Mouse (Mus musculus): ENCODE measurements at regions not wholly inside any gene's neighbourhood (a gene's known extent, or its start where the extent isn't known, plus 50 kb on each side); places are given as distances from the start of the nearest gene placed in this dataset.

DNA sequence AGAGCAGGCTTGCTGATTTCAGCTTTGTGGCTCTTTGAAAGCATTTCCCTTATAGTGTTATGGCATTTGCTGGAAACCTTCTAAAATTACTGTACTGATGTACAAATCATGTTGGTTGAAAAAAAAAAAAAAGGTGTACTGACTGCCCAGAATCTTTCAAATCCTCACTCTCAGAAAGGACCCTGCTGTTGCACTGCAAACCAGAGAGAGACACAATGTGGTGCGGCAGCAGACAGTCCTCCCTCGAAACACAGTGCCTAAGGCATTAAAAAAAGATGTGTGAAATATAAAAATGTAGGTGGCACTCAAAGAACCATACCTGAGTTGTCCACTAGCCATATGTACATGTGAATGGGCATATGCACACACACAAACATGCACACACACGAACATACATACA, 128.3 kb downstream of the Actr3 start:
- Histone ChIP-seq H3K4me1 (ENCODE audit: insufficient read depth, low read length) (no peaks in the 10 kb centered on the region), H3K27ac (ENCODE audit: low read depth, low read length) (no peak overlapping the region), H3K9me3 (ENCODE audit: low read length) (no peaks in the 10 kb centered on the region), H3K4me3 (ENCODE audit: low read depth, low read length) (no peak overlapping the region), H3K27me3 (ENCODE audit: insufficient read depth, low read length) (no peaks in the 10 kb centered on the region), H3K4me2 (ENCODE audit: low read depth, low read length, poor library complexity, severe bottlenecking) (no peak overlapping the region), H3K9ac (replicated peaks; ENCODE audit: low read length, poor library complexity, severe bottlenecking) (no peak overlapping the region), H3K36me3 (ENCODE audit: insufficient read depth, low read length) (no peaks in the 10 kb centered on the region)
- TF ChIP-seq CTCF (IDR thresholded peaks at IDR 0.05) = no peak
- ATAC-seq (ENCODE audit: low FRiP score) = no peak
- DNase-seq (ENCODE audit: low spot score) = no peak
- WGBS = 74% methylated on average over 3 of the region's 3 CpGs

DNA sequence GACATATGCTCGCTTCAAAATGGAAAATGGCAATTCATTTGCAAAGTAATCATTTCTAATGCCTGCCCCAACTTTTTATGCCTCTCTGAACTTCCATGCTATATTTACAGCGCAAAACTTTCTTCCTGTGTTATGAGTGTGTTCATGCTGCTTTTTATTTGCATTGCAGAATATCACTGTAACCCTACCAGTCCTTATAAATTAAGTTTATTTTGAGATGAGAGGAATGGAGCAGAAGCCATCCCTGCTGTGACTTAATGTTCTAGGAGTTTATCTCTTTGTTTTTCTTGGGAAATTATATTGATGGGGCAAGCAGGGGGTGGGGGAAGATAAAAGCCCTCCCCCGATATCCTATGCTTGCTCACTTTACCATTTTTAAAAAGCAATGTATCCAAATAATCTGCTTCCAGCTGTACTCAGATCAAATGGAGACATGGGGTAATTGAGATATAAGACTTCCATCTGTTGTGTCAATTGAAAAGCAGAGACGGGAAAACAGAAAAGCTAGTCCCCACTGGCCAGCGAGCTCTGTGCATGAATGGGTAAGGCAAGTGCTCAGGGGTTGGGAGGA, 136.9 kb downstream of the Actr3 start:
- Histone ChIP-seq H3K9me3 (ENCODE audit: low read length) (no peaks in the 10 kb centered on the region), H3K27ac (ENCODE audit: low read depth, low read length) (no peak overlapping the region), H3K9ac (replicated peaks; ENCODE audit: low read length, poor library complexity, severe bottlenecking) (no peak overlapping the region), H3K4me2 (ENCODE audit: low read depth, low read length, poor library complexity, severe bottlenecking) (no peak overlapping the region), H3K4me3 (ENCODE audit: low read depth, low read length) (no peak overlapping the region), H3K4me1 (ENCODE audit: insufficient read depth, low read length) (no peaks in the 10 kb centered on the region), H3K36me3 (ENCODE audit: insufficient read depth, low read length) (no peaks in the 10 kb centered on the region), H3K27me3 (ENCODE audit: insufficient read depth, low read length) (no peaks in the 10 kb centered on the region)
- DNase-seq (ENCODE audit: low spot score) (no peak), ATAC-seq (ENCODE audit: low FRiP score) (no peak)
- 80% methylated on average over 5 of the region's 5 CpGs for WGBS
- no peak for TF ChIP-seq CTCF (IDR thresholded peaks at IDR 0.05)

DNA sequence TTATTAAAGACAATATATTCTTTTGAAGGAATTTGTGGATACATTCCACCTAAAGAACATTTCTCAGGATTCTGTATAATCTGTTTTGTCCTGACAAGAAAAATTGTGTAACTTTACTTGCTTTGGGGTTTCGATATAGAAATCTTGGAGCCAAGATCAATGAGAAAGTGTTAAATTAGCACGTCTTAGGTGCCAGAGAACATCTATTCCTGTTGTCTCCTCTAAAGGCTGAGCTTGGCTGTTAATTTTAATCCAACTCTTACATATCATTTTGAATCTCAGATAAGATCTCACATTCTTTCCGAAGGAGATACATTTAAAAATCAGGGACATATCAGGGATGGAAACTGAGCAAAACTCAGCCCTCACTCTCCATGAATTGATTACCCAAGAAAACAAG, 139.9 kb downstream of the Actr3 start:
- no peak overlapping the region for H3K4me2 ChIP-seq (ENCODE audit: low read depth, low read length, poor library complexity, severe bottlenecking)
- ATAC-seq (ENCODE audit: low FRiP score) (no peak), DNase-seq (ENCODE audit: low spot score) (no peak)
- H3K4me1 ChIP-seq (ENCODE audit: insufficient read depth, low read length) = no peaks in the 10 kb centered on the region
- 88% methylated on average over 3 of the region's 3 CpGs for WGBS
- H3K4me3 ChIP-seq (ENCODE audit: low read depth, low read length) = no peak overlapping the region
- H3K27me3 ChIP-seq (ENCODE audit: insufficient read depth, low read length) = no peaks in the 10 kb centered on the region
- no peak overlapping the region for H3K9ac ChIP-seq (replicated peaks; ENCODE audit: low read length, poor library complexity, severe bottlenecking)
- H3K36me3 ChIP-seq (ENCODE audit: insufficient read depth, low read length) = no peaks in the 10 kb centered on the region
- no peak for TF ChIP-seq CTCF (IDR thresholded peaks at IDR 0.05)
- H3K27ac ChIP-seq (ENCODE audit: low read depth, low read length) = no peak overlapping the region
- H3K9me3 ChIP-seq (ENCODE audit: low read length) = no peaks in the 10 kb centered on the region

DNA sequence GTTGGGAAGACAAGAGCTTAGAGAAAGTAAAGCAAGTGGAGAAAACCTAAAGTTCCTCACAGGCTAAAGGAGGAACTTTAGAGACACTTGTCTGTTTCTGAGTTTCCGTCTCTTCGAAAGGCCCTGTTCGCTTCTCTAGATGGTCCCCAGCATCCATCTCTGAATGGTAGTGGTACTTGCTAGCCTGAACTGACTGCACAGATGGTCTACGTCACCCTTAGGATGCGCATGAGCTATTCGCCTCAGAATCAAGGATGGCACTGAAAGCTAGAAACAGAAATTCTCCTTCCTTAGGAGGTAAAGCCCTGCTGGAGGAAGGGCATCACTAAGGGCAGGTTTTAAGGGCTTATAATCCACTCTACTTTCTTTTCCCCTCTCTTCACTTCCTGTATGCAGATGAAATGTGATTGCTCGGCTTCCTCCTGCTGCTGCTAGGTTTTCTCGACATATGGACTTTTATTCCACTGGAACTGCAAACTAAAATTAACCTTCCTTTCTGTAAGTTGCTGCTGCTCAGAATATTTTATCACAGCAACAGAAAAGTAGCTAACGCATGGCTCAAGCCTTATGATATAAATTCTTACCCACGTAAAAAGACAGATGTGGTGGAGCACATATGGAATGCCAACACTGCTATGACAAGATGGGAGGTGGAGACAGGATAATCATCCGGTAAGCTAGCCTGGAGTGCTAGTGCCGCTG, 145.1 kb downstream of the Actr3 start:
- H3K4me2 ChIP-seq (ENCODE audit: low read depth, low read length, poor library complexity, severe bottlenecking) = no peak overlapping the region
- TF ChIP-seq CTCF (IDR thresholded peaks at IDR 0.05) = no peak
- H3K4me3 ChIP-seq (ENCODE audit: low read depth, low read length) = no peak overlapping the region
- H3K9ac ChIP-seq (replicated peaks; ENCODE audit: low read length, poor library complexity, severe bottlenecking) = no peak overlapping the region
- H3K4me1 ChIP-seq (ENCODE audit: insufficient read depth, low read length) = no peaks in the 10 kb centered on the region
- H3K36me3 ChIP-seq (ENCODE audit: insufficient read depth, low read length) = no peaks in the 10 kb centered on the region
- no peak overlapping the region for H3K27ac ChIP-seq (ENCODE audit: low read depth, low read length)
- no peak for ATAC-seq (ENCODE audit: low FRiP score)
- H3K27me3 ChIP-seq (ENCODE audit: insufficient read depth, low read length) = no peaks in the 10 kb centered on the region
- no peak for DNase-seq (ENCODE audit: low spot score)
- H3K9me3 ChIP-seq (ENCODE audit: low read length) = no peaks in the 10 kb centered on the region
- WGBS = 92% methylated on average over 12 of the region's 12 CpGs

DNA sequence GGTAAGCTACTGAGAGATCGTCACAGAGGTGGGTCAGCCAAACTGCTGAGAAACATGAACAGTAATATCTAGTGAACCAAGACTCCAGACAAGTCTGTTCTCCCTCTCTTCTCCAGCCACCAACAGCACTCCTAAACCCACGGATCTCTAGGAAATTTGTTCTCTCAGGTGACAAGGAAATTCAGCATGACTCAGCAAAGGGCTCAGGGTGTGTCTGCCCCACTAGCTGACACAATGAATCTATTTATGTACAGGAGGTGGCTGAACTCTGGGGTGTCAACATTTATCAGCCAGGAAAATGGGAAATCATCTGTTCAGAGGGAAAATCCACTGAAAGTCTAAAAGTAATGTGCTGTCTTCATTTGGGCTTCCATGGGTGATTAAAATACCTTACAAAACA, 149.2 kb downstream of the Actr3 start:
- Histone ChIP-seq H3K27me3 (ENCODE audit: insufficient read depth, low read length) (no peaks in the 10 kb centered on the region), H3K4me2 (ENCODE audit: low read depth, low read length, poor library complexity, severe bottlenecking) (no peak overlapping the region), H3K27ac (ENCODE audit: low read depth, low read length) (no peak overlapping the region), H3K9ac (replicated peaks; ENCODE audit: low read length, poor library complexity, severe bottlenecking) (no peak overlapping the region), H3K9me3 (ENCODE audit: low read length) (no peaks in the 10 kb centered on the region), H3K4me3 (ENCODE audit: low read depth, low read length) (no peak overlapping the region), H3K4me1 (ENCODE audit: insufficient read depth, low read length) (no peaks in the 10 kb centered on the region), H3K36me3 (ENCODE audit: insufficient read depth, low read length) (no peaks in the 10 kb centered on the region)
- no peak for DNase-seq (ENCODE audit: low spot score)
- no peak for TF ChIP-seq CTCF (IDR thresholded peaks at IDR 0.05)
- WGBS = 76% methylated on average over 2 of the region's 2 CpGs
- ATAC-seq (ENCODE audit: low FRiP score) = no peak

DNA sequence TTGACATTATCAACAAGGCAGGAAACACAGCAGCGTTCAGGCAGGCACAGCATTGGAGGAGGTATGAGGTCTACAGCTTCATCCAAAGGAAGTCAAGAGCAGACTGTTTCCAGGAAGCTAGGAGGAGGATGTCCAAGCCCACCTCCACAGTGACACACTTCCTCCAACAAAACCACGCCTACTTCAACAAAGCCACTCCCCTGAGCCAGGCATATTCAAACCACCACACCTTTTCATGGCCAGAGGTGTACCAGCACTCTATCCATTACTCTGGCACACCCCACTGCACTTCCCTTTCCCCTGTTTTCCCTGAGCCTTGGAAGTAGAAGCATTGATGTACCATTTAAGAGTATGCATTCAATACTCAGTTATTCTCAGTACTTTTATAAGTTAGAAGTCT, 150.8 kb downstream of the Actr3 start:
- DNase-seq (ENCODE audit: low spot score) (no peak), ATAC-seq (ENCODE audit: low FRiP score) (no peak)
- Histone ChIP-seq H3K27ac (ENCODE audit: low read depth, low read length) (no peak overlapping the region), H3K27me3 (ENCODE audit: insufficient read depth, low read length) (no peaks in the 10 kb centered on the region), H3K4me3 (ENCODE audit: low read depth, low read length) (no peak overlapping the region), H3K9me3 (ENCODE audit: low read length) (no peaks in the 10 kb centered on the region), H3K4me1 (ENCODE audit: insufficient read depth, low read length) (no peaks in the 10 kb centered on the region), H3K4me2 (ENCODE audit: low read depth, low read length, poor library complexity, severe bottlenecking) (no peak overlapping the region), H3K36me3 (ENCODE audit: insufficient read depth, low read length) (no peaks in the 10 kb centered on the region), H3K9ac (replicated peaks; ENCODE audit: low read length, poor library complexity, severe bottlenecking) (no peak overlapping the region)
- TF ChIP-seq CTCF (IDR thresholded peaks at IDR 0.05) = no peak
- WGBS = 82% methylated on average over 2 of the region's 2 CpGs
